Mouse (Mus musculus) limb, embryonic 14.5 days (tissue): Measurements from ENCODE around the gene Sgpp1. TPM values are rescaled to one million over a fixed set of nuclear protein-coding genes. Genes with fewer than 3 reads are reported as not detected.

Source experiments
- ATAC-seq: fragments of 200-750 bp; cut with Nextera tagmentation; 2 replicates; pipeline ENCODE4 v1.8.0; 2017; ENCODE audit warnings: low read depth, moderate number of reproducible peaks, moderate TSS enrichment; ENCODE audit not compliant: low FRiP score
- DNase-seq: peaks from one replicate; pipeline ENCODE4 v3.0.0-alpha.2; 2015; ENCODE audit warnings: low spot score
- H3K27ac ChIP-seq: fragments of 300-500 bp; sonication (generic); replicated peaks from 2 replicates; pipeline ENCODE4 v1.5.1; 2014; ENCODE audit warnings: low read depth, mild to moderate bottlenecking, low read length, moderate library complexity, mixed read lengths
- H3K27me3 ChIP-seq: fragments of 300-500 bp; sonication (generic); 2 replicates; pipeline ENCODE4 v1.6.1; 2014; ENCODE audit warnings: low read length, mixed read lengths; ENCODE audit not compliant: control insufficient read depth, insufficient read depth
- H3K36me3 ChIP-seq: fragments of 300-500 bp; sonication (generic); 2 replicates; pipeline ENCODE4 v1.6.1; 2014; ENCODE audit warnings: mild to moderate bottlenecking, low read length, moderate library complexity, mixed read lengths; ENCODE audit not compliant: control insufficient read depth, insufficient read depth
- H3K4me1 ChIP-seq: fragments of 300-500 bp; sonication (generic); 2 replicates; pipeline ENCODE4 v1.6.1; 2014; ENCODE audit warnings: antibody characterized with exemption, low read length, mixed read lengths; ENCODE audit not compliant: control insufficient read depth, insufficient read depth
- H3K4me2 ChIP-seq: fragments of 300-500 bp; sonication (generic); replicated peaks from 2 replicates; pipeline ENCODE4 v1.6.1; 2014; ENCODE audit warnings: low read depth, mild to moderate bottlenecking, low read length, moderate library complexity; ENCODE audit not compliant: severe bottlenecking
- H3K4me3 ChIP-seq: fragments of 300-500 bp; sonication (generic); replicated peaks from 2 replicates; pipeline ENCODE4 v1.5.1; 2014; ENCODE audit warnings: low read length
- H3K9ac ChIP-seq: fragments of 300-500 bp; sonication (generic); 2 replicates; pipeline ENCODE4 v1.6.1; 2014; ENCODE audit warnings: mild to moderate bottlenecking, low read depth, low read length, moderate library complexity; ENCODE audit not compliant: severe bottlenecking
- H3K9me3 ChIP-seq: fragments of 300-500 bp; sonication (generic); 2 replicates; pipeline ENCODE4 v1.6.1; 2016; ENCODE audit warnings: low read length; ENCODE audit not compliant: control insufficient read depth
- POLR2A ChIP-seq: fragments of 200-500 bp; IDR thresholded peaks from 2 replicates; pipeline ENCODE4 v1.8.0; 2012; ENCODE audit warnings: inconsistent platforms, mild to moderate bottlenecking, moderate library complexity, borderline replicate concordance; ENCODE audit not compliant: insufficient read depth, insufficient read length; ENCODE audit errors: extremely low read depth
- WGBS: fragments of 180-500 bp; shearing (Covaris S2); extraction: QIAGEN DNeasy Blood & Tissue Kit; methylation state at CpG from one replicate; pipeline ENCODE4 v1.1.7; 2014; 5-methylcytosine and 5-hydroxymethylcytosine counted together
- polyA plus RNA-seq, 2 experiments: library from polyadenylated mRNA; depleted of rRNA in 1 of 2; stranded (reverse) in 1 of 2; unstranded in 1 of 2; fragments of >200 nt; fragmentation: Nextera tagmentation in 1 of 2; extraction: Ambion mirVana in 1 of 2; gene quantifications; 2 replicates each; pipeline versions ENCODE4 v1.2.1 to v1.2.3; 2012 to 2014

The Sgpp1 gene
- polyA plus RNA-seq, 2 experiments, result 18.4 to 36.8 TPM

GRCm38 (mm10) chr12:75710596-75711376, 24.7 kb downstream of the Sgpp1 start:
- H3K27me3 ChIP-seq, result no peaks in the 10 kb centered on the region
- no peaks in the 10 kb centered on the region for H3K36me3 ChIP-seq
- no peak overlapping the region for H3K4me2 ChIP-seq
- DNase-seq (no peak), ATAC-seq (no peak)
- no peak overlapping the region for H3K4me3 ChIP-seq
- no peak overlapping the region for H3K9ac ChIP-seq
- no peaks in the 10 kb centered on the region for H3K4me1 ChIP-seq
- no peak for TF ChIP-seq POLR2A
- WGBS, result 82% methylated on average over 9 of the region's 9 CpGs
- no peaks in the 10 kb centered on the region for H3K9me3 ChIP-seq
- H3K27ac ChIP-seq, result no peak overlapping the region

GRCm38 (mm10) chr12:75709506-75709905, 26.0 kb downstream of the Sgpp1 start:
- no peak overlapping the region for H3K27ac ChIP-seq
- no peaks in the 10 kb centered on the region for H3K9me3 ChIP-seq
- no peak overlapping the region for H3K4me3 ChIP-seq
- ATAC-seq (no peak), DNase-seq (no peak)
- no peak overlapping the region for H3K9ac ChIP-seq
- TF ChIP-seq POLR2A, result no peak
- no peak overlapping the region for H3K4me2 ChIP-seq
- no peaks in the 10 kb centered on the region for H3K27me3 ChIP-seq
- WGBS, result 84% methylated on average over 2 of the region's 2 CpGs
- H3K36me3 ChIP-seq, result no peaks in the 10 kb centered on the region
- no peaks in the 10 kb centered on the region for H3K4me1 ChIP-seq

GRCm38 (mm10) chr12:75706670-75707069, 28.9 kb downstream of the Sgpp1 start:
- Histone ChIP-seq H3K4me3 (no peak overlapping the region), H3K36me3 (no peaks in the 10 kb centered on the region), H3K27ac (no peak overlapping the region), H3K4me2 (no peak overlapping the region), H3K27me3 (no peaks in the 10 kb centered on the region), H3K9ac (no peak overlapping the region), H3K4me1 (0 out of 2 replicates have a peak, but pooled peaks cover 4% of the 10 kb centered on the region), H3K9me3 (no peaks in the 10 kb centered on the region)
- no peak for ATAC-seq
- DNase-seq, result no peak
- TF ChIP-seq POLR2A, result no peak
- WGBS, result 85% methylated on average over 7 of the region's 7 CpGs

- Histone ChIP-seq H3K36me3 (no peaks in the 10 kb centered on the region), H3K27ac (no peak overlapping the region), H3K9ac (no peak overlapping the region), H3K4me1 (0 out of 2 replicates have a peak, but pooled peaks cover 6% of the 10 kb centered on the region), H3K27me3 (no peaks in the 10 kb centered on the region), H3K9me3 (no peaks in the 10 kb centered on the region; the same call in 1 of the 2 replicates), H3K4me3 (no peak overlapping the region), H3K4me2 (no peak overlapping the region)
- ATAC-seq, result no peak
- no peak for DNase-seq
- 59% methylated on average over 3 of the region's 3 CpGs for WGBS
- no peak for TF ChIP-seq POLR2A
Observed at GRCm38 (mm10) chr12:75702739-75703122, 32.8 kb downstream of the Sgpp1 start.

DNA sequence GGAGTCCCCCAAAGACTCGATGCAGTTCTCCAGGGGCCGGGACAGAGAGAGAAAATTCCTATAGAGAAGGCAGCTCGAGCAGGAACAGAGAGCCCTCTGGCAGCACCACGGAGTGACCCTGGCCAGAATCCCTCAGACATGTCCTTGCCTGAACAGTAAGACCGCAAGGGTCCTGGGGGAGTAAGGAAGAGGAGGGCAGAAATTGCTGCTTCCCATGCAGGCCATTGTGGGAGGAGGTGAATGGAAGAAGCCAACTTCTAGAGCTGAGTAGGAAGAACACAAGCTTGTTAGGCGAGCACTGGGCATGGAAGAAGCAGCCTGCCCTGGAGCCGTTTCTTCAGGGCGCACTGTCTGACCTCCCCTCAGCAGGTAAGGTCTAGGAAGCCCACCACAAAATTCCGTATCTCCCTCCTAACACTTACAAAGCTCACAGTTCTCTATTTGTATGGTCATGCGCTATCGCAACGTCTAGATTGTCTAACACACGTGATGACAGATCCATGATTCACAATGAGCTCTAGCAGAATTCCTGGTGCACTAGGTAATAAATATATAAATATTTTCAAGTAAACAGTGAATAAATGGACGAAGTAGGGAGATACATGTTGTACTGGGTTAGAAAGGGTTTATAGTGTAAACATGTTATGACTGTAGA, 33.3 kb downstream of the Sgpp1 start:
- Histone ChIP-seq H3K27ac (0 out of 2 replicates have a peak overlapping the region, but pooled peaks have one; percentile 38), H3K4me1 (0 out of 2 replicates have a peak, but pooled peaks cover 6% of the 10 kb centered on the region), H3K9ac (peak overlapping the region; percentile 18), H3K4me2 (peak overlapping the region; percentile 36), H3K27me3 (no peaks in the 10 kb centered on the region), H3K9me3 (no peaks in the 10 kb centered on the region; the same call in 1 of the 2 replicates), H3K4me3 (no peak overlapping the region), H3K36me3 (no peaks in the 10 kb centered on the region)
- no peak for ATAC-seq
- no peak for DNase-seq
- 68% methylated on average over 14 of the region's 14 CpGs for WGBS
- TF ChIP-seq POLR2A, result no peak
